Mouse (Mus musculus) limb, embryonic 15.5 days (tissue): ENCODE data around the gene Bms1. TPM values are rescaled to one million over a fixed set of nuclear protein-coding genes. Genes with fewer than 3 reads are reported as not detected.

ENCODE experiments used
- ATAC-seq: fragments of 200-750 bp; cut with Nextera tagmentation; 2 replicates; pipeline ENCODE4 v1.8.0; 2017; ENCODE audit warnings: low read depth, moderate TSS enrichment; ENCODE audit not compliant: insufficient number of reproducible peaks, low FRiP score, low TSS enrichment
- H3K27ac ChIP-seq: fragments of 300-500 bp; sonication (generic); 2 replicates; pipeline ENCODE4 v1.5.1; 2015; ENCODE audit warnings: moderate library complexity, mild to moderate bottlenecking, inconsistent platforms
- H3K27me3 ChIP-seq: fragments of 300-500 bp; sonication (generic); 2 replicates; pipeline ENCODE4 v1.6.1; 2015; ENCODE audit warnings: inconsistent platforms
- H3K36me3 ChIP-seq: fragments of 300-500 bp; sonication (generic); 2 replicates; pipeline ENCODE4 v1.6.1; 2015; ENCODE audit warnings: inconsistent platforms
- H3K4me1 ChIP-seq: fragments of 300-500 bp; sonication (generic); 2 replicates; pipeline ENCODE4 v1.6.1; 2015; ENCODE audit warnings: inconsistent platforms
- H3K4me2 ChIP-seq: fragments of 300-500 bp; sonication (generic); 2 replicates; pipeline ENCODE4 v1.6.1; 2015; ENCODE audit warnings: mild to moderate bottlenecking, inconsistent platforms
- H3K4me3 ChIP-seq: fragments of 300-500 bp; sonication (generic); 2 replicates; pipeline ENCODE4 v1.5.1; 2015; ENCODE audit warnings: mild to moderate bottlenecking, inconsistent platforms
- H3K9ac ChIP-seq: fragments of 300-500 bp; sonication (generic); 2 replicates; pipeline ENCODE4 v1.6.1; 2015; ENCODE audit warnings: inconsistent platforms
- H3K9me3 ChIP-seq: fragments of 300-500 bp; sonication (generic); 2 replicates; pipeline ENCODE4 v1.6.1; 2016; ENCODE audit warnings: inconsistent platforms
- WGBS: fragments of 180-500 bp; shearing (Covaris S2); methylation state at CpG from one replicate; pipeline ENCODE4 v1.1.7; 2015; 5-methylcytosine and 5-hydroxymethylcytosine counted together
- microRNA-seq: library from miRNA; unstranded; fragments of <30 nt; microRNA quantifications from one replicate; pipeline ENCODE4, GENCODE M21; 2016
- polyA plus RNA-seq: library from polyadenylated mRNA; unstranded; fragments of >200 nt; fragmentation: Nextera tagmentation; extraction: Ambion mirVana; gene quantifications from 2 replicates; pipeline ENCODE4 v1.2.1, GENCODE M21; 2015

Bms1 gene
- polyA plus RNA-seq, 1 experiment from 2014 or later = 32.3 TPM

GRCm38 (mm10) chr6:118350342-118350741, 68.9 kb downstream of the Bms1 start:
- H3K27ac ChIP-seq = no peak overlapping the region
- H3K4me3 ChIP-seq = no peak overlapping the region
- H3K9me3 ChIP-seq = no peaks in the 10 kb centered on the region
- no peaks in the 10 kb centered on the region for H3K36me3 ChIP-seq
- no peak for ATAC-seq
- no peaks in the 10 kb centered on the region for H3K27me3 ChIP-seq
- H3K4me2 ChIP-seq = no peak overlapping the region
- H3K9ac ChIP-seq = no peak overlapping the region
- WGBS = 38% methylated on average over 12 of the region's 12 CpGs
- 0 out of 2 replicates have a peak, but pooled peaks cover 4% of the 10 kb centered on the region for H3K4me1 ChIP-seq

GRCm38 (mm10) chr6:118348186-118348585, 71.1 kb downstream of the Bms1 start:
- Histone ChIP-seq H3K4me1 (0 out of 2 replicates have a peak, but pooled peaks cover 4% of the 10 kb centered on the region), H3K27me3 (no peaks in the 10 kb centered on the region), H3K4me2 (no peak overlapping the region), H3K36me3 (no peaks in the 10 kb centered on the region), H3K27ac (no peak overlapping the region), H3K9me3 (no peaks in the 10 kb centered on the region), H3K4me3 (no peak overlapping the region), H3K9ac (no peak overlapping the region)
- ATAC-seq = no peak
- 67% methylated on average over 3 of the region's 3 CpGs for WGBS

GRCm38 (mm10) chr6:118347291-118347690, 72.0 kb downstream of the Bms1 start:
- H3K36me3 ChIP-seq = no peaks in the 10 kb centered on the region
- no peak overlapping the region for H3K27ac ChIP-seq
- H3K4me3 ChIP-seq = no peak overlapping the region
- ATAC-seq = no peak
- 79% methylated on average over 8 of the region's 8 CpGs for WGBS
- no peak overlapping the region for H3K9ac ChIP-seq
- H3K4me1 ChIP-seq = 0 out of 2 replicates have a peak, but pooled peaks cover 4% of the 10 kb centered on the region
- no peak overlapping the region for H3K4me2 ChIP-seq
- no peaks in the 10 kb centered on the region for H3K27me3 ChIP-seq
- no peaks in the 10 kb centered on the region for H3K9me3 ChIP-seq

GRCm38 (mm10) chr6:118341861-118342485, 77.3 kb downstream of the Bms1 start:
- Histone ChIP-seq H3K27me3 (no peaks in the 10 kb centered on the region), H3K27ac (no peak overlapping the region), H3K9me3 (no peaks in the 10 kb centered on the region), H3K4me2 (no peak overlapping the region), H3K4me3 (no peak overlapping the region), H3K4me1 (peaks cover 3% of the 10 kb centered on the region; the same call in 1 of the 2 replicates), H3K36me3 (no peaks in the 10 kb centered on the region), H3K9ac (no peak overlapping the region)
- 86% methylated on average over 11 of the region's 11 CpGs for WGBS
- no peak for ATAC-seq

GRCm38 (mm10) chr6:118337660-118338059, 81.6 kb downstream of the Bms1 start:
- Histone ChIP-seq H3K27ac (no peak overlapping the region), H3K4me3 (no peak overlapping the region), H3K27me3 (no peaks in the 10 kb centered on the region), H3K4me2 (no peak overlapping the region), H3K9ac (no peak overlapping the region), H3K36me3 (no peaks in the 10 kb centered on the region), H3K4me1 (peaks cover 10% of the 10 kb centered on the region; the same call in 1 of the 2 replicates), H3K9me3 (no peaks in the 10 kb centered on the region)
- ATAC-seq = no peak
- 78% methylated on average over 5 of the region's 5 CpGs for WGBS

- ATAC-seq = no peak
These were observed 82.5 kb downstream of the Bms1 start for GRCm38 (mm10) chr6:118336541-118337480.

GRCm38 (mm10) chr6:118335934-118336450, 83.3 kb downstream of the Bms1 start:
- Histone ChIP-seq H3K27me3 (no peaks in the 10 kb centered on the region), H3K9me3 (no peaks in the 10 kb centered on the region), H3K27ac (peak overlapping the region; percentile 17; the same call in 1 of the 2 replicates), H3K4me1 (peaks cover 10% of the 10 kb centered on the region; the same call in 1 of the 2 replicates), H3K4me3 (no peak overlapping the region), H3K36me3 (no peaks in the 10 kb centered on the region), H3K9ac (no peak overlapping the region), H3K4me2 (no peak overlapping the region)
- no peak for ATAC-seq
- 60% methylated on average over 5 of the region's 5 CpGs for WGBS

More at GRCm38 (mm10) chr6:118336541-118337480, 82.5 kb downstream of the Bms1 start:
- no peaks in the 10 kb centered on the region for H3K27me3 ChIP-seq
- H3K4me3 ChIP-seq = no peak overlapping the region
- no peak overlapping the region for H3K4me2 ChIP-seq
- H3K36me3 ChIP-seq = no peaks in the 10 kb centered on the region
- 63% methylated on average over 14 of the region's 14 CpGs for WGBS
- peaks cover 10% of the 10 kb centered on the region; the same call in 1 of the 2 replicates for H3K4me1 ChIP-seq
- no peaks in the 10 kb centered on the region for H3K9me3 ChIP-seq
- H3K9ac ChIP-seq = no peak overlapping the region
- peak overlapping the region; percentile 17; the same call in 1 of the 2 replicates for H3K27ac ChIP-seq

- H3K27ac ChIP-seq = no peak overlapping the region
- H3K4me1 ChIP-seq = peaks cover 10% of the 10 kb centered on the region; the same call in 1 of the 2 replicates
- no peak overlapping the region for H3K9ac ChIP-seq
- no peaks in the 10 kb centered on the region for H3K9me3 ChIP-seq
- 85% methylated on average over 9 of the region's 9 CpGs for WGBS
- no peak overlapping the region for H3K4me2 ChIP-seq
- H3K36me3 ChIP-seq = no peaks in the 10 kb centered on the region
- ATAC-seq = no peak
- H3K4me3 ChIP-seq = no peak overlapping the region
- no peaks in the 10 kb centered on the region for H3K27me3 ChIP-seq
These were observed 85.4 kb downstream of the Bms1 start for GRCm38 (mm10) chr6:118333861-118334260.

Small RNA genes lying within 50 kb of the gene (microRNA-seq; reads per million reads assigned to microRNA genes)
- gene Gm25953 = not detected

Other genes with a start within 250 kb of the Bms1 start
- 0.66 and 0.73 TPM in 2 replicates for gene Ret, start 221.8 kb downstream of the Bms1 start, polyA plus RNA-seq
- 8.2 and 9.3 TPM in 2 replicates for gene Zfp248, start 36.1 kb upstream of the Bms1 start, polyA plus RNA-seq
- 17.1 and 19.2 TPM in 2 replicates for gene Zfp9, start 59.8 kb upstream of the Bms1 start, polyA plus RNA-seq
- gene Ankrd26, start 142.8 kb upstream of the Bms1 start, polyA plus RNA-seq = 12.0 and 12.6 TPM in 2 replicates